Mouse (Mus musculus) adrenal gland, adult (tissue): ENCODE measurements around the gene Gigyf1.

Experiments used
- DNase-seq, 2 experiments: peaks; one replicate each; pipeline ENCODE4 v3.0.0; 2022 to 2023; ENCODE audit warnings: low spot score in 1 of 2; ENCODE audit not compliant: inconsistent age in 2 of 2

The Gigyf1 gene

DNA sequence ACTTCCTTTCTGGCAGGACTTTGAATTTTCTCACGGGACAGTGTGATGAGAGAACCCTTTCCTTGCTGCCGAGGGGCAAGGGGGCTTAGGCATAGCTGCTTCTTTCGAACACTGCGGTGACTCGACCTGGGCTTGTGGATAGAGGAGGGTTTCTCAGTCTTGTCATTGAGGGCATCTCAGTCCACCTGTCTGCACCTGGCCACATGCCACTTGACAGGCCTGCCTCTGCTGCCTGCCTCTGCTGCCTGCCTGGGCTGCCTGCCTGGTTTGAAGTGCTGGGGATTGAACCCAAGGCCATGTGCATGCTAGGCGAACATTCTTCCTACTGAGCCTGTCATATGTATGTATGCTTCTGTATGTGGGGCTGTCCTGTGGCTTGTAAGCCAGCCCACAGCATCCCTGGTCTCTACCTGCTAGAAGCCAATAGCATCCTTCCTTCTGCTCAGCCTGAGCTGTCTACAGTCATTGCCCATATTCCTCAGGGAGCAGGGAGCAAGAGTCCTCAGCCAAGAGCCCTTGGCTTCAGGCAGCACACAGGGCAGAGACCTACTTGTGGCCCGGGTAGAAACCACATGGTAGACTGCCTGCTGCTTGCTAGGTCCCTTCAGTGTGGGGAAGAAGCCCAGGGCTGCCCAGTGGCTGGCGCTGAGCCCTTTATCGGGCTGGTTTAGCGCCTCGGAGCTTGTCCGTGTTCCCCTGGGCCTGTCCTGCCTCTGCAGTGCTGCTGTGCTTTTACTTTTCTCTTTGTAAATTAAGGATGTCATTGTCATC is 4.2 kb upstream of the Gigyf1 start:
- peak; percentile 10 to 39 for DNase-seq

DNA sequence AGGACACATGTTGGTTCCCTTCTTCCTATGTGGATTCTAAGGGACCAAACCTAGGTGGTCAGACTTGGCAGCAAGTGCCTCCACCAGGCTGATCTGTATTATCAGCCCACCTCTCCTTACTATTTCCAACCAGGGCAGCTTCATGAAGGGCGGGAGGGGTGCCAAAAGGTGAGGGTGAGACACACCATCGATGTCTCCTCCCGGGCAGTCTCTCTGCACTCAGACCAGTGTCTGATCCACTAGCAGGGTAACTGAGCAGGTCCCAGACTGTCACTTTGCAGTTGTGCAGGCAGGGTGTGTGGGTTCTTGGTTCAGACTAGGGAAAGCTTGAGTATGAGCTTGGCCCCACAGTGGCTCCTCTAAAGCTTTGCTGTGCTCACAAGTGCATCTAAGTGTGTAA is 3.5 kb upstream of the Gigyf1 start:
- DNase-seq: peak in 1 of 2 experiments; percentile 29

GRCm38 (mm10) chr5:137519691-137520550 is 1.6 kb downstream of the Gigyf1 start:
- DNase-seq: no peak

- DNase-seq: no peak
Observed at GRCm38 (mm10) chr5:137521861-137522260, 3.5 kb downstream of the Gigyf1 start.

GRCm38 (mm10) chr5:137522711-137523110 is 4.4 kb downstream of the Gigyf1 start:
- DNase-seq: no peak

DNA sequence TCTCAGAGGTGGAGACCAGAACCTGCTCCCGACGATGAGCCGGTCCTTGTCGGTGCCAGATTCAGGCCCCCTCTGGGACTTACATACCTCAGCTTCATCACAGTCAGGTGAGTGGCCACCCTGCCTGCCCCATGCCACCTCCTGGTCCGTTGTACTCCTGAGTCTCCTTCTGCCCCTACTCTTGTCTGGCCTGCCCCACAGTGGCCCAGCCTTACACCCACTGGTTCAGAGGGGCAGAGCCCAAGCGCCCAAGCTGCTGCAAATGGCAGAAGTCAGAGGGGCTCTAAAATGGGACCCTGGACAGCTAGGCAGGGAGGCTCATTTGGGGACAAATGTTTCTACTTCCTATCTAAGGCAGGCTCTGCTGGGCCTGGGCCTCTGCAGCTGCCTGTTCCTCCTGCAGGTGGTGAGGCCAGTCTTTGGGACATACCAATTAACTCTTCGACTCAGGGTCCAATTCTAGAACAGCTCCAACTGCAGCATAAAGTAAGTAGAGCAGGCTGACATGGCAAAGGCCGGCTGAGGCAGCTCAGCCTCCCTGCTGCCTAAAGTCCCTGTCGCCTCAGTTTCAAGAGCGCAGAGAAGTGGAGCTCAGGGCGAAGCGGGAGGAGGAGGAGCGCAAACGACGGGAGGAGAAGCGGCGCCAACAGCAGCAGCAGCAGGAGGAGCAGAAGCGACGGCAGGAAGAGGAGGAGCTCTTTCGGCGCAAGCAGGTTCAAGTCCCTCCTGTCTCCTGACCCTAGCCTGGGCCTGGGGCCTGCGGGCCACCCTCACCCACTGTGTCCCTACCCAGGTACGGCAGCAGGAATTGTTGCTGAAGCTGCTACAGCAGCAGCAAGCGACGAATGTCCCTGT is 5.3 kb downstream of the Gigyf1 start:
- no peak for DNase-seq

DNA sequence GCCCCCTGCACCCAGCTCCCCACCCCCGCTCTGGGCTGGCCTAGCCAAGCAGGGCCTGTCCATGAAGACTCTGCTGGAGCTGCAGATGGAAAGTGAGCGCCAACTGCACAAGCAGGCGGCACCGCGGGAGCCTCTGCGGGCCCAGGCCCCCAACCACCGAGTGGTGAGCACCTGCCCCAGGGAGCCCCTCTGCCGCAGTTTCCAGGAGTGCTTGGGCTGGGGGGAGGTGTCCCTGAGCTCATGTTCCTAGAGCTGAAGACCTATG is 5.8 kb downstream of the Gigyf1 start:
- no peak for DNase-seq

DNA sequence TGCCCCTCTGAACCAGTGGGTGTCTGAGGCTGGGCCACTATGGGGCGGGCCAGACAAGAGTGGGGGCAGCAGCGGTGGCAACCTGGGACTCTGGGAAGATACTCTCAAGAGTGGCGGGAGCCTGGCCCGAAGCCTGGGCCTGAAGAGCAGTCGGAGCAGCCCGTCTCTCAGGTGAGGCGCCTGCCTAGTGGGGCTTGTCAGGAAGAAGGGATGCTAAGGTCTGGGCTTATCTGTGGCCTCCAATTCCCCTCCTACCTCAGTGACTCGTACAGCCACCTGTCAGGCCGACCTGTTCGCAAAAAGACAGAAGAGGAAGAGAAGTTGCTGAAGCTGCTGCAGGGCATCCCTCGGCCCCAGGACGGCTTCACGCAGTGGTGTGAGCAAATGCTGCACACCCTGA is 6.3 kb downstream of the Gigyf1 start:
- DNase-seq: no peak

DNA sequence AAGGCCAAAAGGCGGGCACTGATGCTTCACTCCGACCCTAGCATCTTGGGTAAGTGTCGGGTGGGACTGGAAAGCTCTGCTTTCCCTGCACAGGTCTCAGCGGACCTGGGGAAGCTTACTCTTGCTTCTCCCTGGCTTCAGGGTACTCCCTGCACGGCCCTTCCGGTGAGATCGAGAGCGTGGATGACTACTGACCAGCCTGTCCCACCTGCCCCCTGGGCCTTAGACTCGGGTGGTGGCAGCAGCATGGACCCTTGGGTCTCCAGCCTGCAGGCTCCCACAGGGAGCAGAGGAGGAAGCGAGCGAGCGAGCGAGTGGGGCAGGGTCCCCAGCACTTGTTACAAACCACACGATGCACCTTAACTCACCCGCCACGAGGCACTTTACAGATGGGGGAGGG is 7.2 kb downstream of the Gigyf1 start:
- DNase-seq: no peak

DNA sequence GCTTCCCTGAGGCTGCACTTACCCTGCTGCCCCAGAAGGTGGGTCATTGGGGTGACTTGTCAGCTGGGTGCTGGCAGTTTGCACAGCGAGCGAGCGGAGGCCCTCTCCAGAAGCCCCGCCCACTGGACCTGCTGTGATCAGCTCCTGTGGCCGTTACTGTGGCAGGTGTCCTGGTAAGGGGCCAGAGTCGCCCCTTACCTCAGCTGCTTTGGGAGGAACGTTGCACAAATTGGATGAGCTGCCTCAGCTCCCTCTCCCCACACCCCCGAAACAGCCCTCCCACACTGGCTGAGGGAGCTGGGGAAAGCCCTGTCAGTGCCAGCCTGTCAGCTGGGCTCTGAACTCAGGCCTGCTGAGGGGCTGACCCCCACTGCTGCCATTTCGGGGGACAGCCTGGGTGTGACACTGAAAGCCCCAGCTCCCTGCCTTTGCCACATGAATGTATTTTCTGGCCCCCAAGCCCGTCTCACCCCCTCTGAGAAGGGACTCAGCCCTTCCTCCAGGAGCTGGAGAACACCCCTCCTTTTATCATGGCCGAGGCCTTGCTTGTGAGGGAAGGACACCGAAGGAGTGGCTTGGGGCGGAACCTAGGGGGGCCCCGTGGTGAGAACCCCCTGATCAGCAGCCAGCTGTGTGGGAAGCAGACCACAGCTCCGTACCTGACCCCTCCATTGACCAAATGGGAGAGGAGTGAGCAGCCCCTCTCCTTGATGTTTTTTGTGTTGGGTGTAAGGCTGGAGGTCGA is 8.0 kb downstream of the Gigyf1 start:
- peak in 1 of 2 experiments; percentile 84 for DNase-seq

GRCm38 (mm10) chr5:137527413-137527812 is 9.1 kb downstream of the Gigyf1 start:
- DNase-seq: peak in 1 of 2 experiments; percentile 54

DNA sequence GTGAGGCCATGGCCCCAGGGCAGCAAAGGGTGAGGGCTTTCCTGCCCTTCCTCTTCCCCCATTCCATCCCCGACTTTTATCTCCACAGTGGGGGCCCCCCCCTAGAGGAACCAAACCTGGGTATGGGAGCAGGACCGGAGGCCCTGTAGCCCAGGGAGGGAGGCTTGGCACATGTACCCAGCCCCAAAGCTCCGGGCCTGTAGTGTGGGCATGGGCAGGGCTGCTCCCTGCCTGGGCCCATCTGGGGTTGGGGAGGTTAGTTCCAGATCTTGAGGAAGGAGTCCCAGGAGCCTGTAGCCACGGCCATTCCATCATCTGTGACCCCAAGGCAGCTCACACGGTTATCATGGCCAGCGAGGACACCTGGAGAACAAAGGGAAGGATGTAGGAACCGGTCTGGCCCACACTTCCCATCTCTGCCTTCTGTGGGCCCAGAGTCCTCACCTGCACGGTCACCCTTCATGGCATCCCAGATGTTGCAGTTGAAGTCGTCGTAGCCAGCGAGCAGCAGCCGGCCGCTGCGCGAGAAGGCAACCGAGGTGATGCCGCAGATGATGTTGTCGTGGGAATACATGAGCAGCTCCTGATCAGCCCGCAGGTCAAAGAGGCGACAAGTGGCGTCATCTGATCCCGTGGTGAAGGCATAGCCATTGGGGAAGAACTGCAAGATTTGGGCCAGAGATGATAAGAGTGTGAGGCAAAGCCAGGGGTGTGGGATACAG is 10.1 kb downstream of the Gigyf1 start:
- peak in 1 of 2 experiments; percentile 52 for DNase-seq

DNA sequence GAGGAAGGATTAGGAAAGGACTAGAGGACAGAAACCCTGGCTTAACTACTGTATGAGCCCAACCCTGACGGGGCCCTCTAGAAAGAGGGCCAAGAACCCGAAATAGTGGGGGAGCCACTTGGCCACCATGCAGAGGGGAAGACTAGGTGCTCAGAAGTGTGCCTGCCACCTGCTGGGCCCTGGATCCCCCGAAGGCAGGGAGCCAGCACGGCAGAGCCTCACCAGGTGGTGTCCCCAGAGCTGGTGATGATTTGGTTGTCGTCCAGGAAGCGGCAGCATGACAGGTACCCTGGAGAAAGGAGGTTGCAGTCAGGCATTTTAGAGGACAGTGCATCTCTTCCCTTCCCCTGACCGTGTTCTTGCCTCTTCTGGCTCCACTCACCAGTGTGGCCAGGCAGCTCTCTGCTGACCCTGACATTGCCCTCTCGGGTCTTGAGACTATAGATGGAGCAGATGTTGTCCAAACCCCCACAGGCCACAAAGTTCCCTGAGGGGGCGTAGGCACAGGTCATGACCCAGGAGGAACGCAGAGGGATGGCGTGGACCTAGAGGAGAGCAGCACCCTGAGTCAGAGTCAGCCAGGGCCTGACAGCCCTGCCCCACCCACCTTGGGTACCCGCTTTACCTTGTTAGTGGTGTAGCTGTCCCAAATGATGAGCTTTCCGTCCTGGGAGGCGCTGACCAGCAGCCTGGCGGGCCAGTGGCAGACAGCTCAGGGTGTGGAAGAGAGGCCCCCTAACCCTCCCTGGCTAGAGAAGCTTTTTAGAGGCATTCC is 11.1 kb downstream of the Gigyf1 start:
- DNase-seq: no peak

GRCm38 (mm10) chr5:137530075-137530474 is 11.7 kb downstream of the Gigyf1 start:
- no peak for DNase-seq

DNA sequence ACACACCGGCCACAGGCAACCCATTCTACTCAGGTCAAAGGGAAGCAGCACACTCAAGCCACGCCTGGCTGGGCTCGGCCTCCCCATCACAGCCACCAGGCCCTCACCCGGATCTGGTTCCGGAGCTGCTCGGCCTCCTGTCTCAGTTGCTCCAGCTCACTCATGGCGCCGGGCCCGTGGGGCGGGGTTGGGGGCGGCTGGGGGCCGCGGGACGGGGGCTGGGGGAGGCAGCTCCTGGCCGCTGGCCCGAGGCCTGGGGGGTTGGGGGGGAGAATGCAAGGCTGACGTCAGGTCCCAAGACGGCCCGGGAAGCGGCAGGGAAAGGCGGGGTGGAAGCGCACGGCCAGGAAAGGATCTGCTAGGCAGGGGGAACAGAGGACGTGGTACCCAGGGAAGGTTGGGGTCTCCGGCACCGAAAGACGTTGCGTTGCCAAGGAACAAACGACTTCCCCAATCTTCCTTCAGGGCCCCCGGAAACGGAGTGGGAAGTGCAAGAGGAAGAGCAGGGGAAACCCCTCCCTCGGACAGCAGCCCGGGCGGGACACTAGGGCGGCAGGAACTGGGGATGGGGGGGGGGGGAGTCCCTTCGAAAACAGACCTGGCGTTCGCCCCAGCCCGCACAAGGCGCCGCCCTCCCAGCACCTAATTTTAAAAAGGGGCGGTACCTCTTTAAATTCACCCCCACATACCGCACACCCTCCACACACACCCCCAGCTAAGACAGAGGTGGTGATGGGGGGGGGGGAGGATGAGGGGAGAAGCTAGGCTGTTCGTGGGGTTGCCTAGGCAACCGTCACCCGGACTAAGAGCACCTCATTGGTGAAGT is 12.5 kb downstream of the Gigyf1 start:
- peak; percentile 72 to 89 for DNase-seq

DNA sequence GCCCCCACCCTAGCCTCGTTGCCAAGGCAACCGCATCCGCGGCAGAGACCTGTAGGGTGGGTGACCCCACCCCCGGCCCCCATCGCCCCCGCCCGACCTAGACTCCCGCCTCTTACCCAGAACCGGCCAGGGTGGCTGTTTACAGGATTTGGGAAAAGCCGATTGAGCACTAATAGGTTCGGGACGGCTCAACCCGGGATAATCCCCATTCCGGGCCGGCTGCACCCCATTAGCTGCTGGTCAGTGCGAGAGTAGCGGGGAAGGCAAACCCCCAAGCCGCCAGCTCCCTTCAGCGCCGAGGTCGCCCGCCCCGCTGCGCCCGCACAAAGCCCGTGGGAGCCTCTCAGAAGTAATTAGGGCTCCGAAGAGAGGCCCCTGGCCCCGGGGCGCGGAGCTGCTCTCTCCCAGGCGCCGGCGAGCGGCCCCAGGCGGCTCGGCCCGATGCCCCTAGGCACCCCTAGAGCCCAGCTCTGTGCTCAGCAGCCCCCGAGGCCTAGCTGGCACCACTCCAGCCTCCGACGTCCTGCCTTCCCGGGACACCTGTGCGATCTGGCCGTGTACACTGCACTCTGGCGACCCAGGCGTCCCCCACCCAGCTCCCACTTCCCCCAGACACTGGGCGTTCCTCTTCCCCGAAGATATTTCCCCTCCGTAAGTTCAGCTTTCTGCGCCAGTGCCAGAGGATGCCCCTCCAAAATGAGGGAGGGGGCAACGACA is 13.2 kb downstream of the Gigyf1 start:
- peak in 1 of 2 experiments; percentile 75 for DNase-seq

GRCm38 (mm10) chr5:137532131-137532807 is 13.9 kb downstream of the Gigyf1 start:
- DNase-seq: peak in 1 of 2 experiments; percentile 87
